Mouse (Mus musculus) liver, adult 2 months (tissue): Measurements from ENCODE around the gene Btbd17.

Experiments
- CTCF ChIP-seq: fragments of 200-500 bp; IDR thresholded peaks from 2 replicates; pipeline ENCODE4 v1.5.1; 2011; ENCODE audit warnings: low read depth, low read length, control low read depth
- POLR2A ChIP-seq: fragments of 200-500 bp; IDR thresholded peaks from 2 replicates; pipeline ENCODE4 v1.6.1; 2011; ENCODE audit warnings: low read length, control low read depth; ENCODE audit not compliant: insufficient read depth; ENCODE audit errors: extremely low read depth

- TF ChIP-seq CTCF (no peak), POLR2A (no peak)
Observed at GRCm38 (mm10) chr11:114822727-114823126, 27.0 kb upstream of the Btbd17 start.
